Mouse (Mus musculus): ENCODE data around the gene Ttc23. TPM values are rescaled to one million over a fixed set of nuclear protein-coding genes. Genes with fewer than 3 reads are reported as not detected.
A peak's percentile ranks its signal among the peaks of the same experiment; 100 is the strongest.

The Ttc23 gene
- polyA plus RNA-seq, 1 experiment from 2014 or later, result 8.9 TPM

GRCm38 (mm10) chr7:67758858-67759628 lies 111.8 kb downstream of the Ttc23 start:
- peak; percentile 83 for ATAC-seq (replicated peaks)
- Histone ChIP-seq H3K36me3 (no peaks in the 10 kb centered on the region), H3K4me1 (peaks cover 10% of the 10 kb centered on the region), H3K9ac (replicated peaks) (peak overlapping the region; percentile 60), H3K9me3 (no peaks in the 10 kb centered on the region), H3K4me2 (replicated peaks) (peak overlapping the region; percentile 97), H3K27ac (replicated peaks) (peak overlapping the region; percentile 75), H3K4me3 (peak overlapping the region; percentile 57), H3K27me3 (peaks cover 11% of the 10 kb centered on the region; the same call in 1 of the 2 replicates)
- under 1% methylated on average over 92 of the region's 92 CpGs for WGBS

- peaks cover 10% of the 10 kb centered on the region for H3K4me1 ChIP-seq
- WGBS, result under 1% methylated on average over 37 of the region's 37 CpGs
Measured at GRCm38 (mm10) chr7:67759629-67759995, 112.4 kb downstream of the Ttc23 start, which contains the start of gene Synm. Gene Synm (minus strand): TSS chr7:67759742.

DNA sequence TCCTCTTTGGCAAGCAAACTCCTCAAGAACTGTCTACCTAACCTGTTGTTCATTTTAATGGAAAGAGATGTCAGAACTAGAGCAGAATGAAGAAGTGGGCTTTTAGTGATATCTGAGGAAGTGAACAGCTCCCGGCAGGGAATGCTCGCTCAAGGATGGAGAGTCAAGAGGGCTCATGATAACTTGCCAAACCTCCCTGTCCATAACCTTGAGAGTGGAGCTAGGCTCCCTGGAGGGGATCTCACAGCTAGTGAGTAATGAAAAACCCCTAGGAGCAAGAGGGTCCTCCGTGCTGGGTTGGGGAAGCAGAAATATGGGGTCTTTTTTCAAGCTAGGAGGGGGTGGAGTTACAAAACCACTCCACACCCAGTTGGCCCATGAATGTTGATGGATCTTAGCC lies 116.4 kb downstream of the Ttc23 start:
- Histone ChIP-seq H3K36me3 (no peaks in the 10 kb centered on the region), H3K4me3 (no peak overlapping the region), H3K27ac (replicated peaks) (no peak overlapping the region), H3K4me2 (replicated peaks) (no peak overlapping the region), H3K9ac (replicated peaks) (no peak overlapping the region), H3K27me3 (0 out of 2 replicates have a peak, but pooled peaks cover 4% of the 10 kb centered on the region), H3K9me3 (no peaks in the 10 kb centered on the region), H3K4me1 (peaks cover 6% of the 10 kb centered on the region)
- ATAC-seq (replicated peaks), result no peak
- 79% methylated on average over 3 of the region's 3 CpGs for WGBS

More at GRCm38 (mm10) chr7:67759629-67759995, 112.4 kb downstream of the Ttc23 start, which contains the start of gene Synm:
- peak within 1 kb of the TSS; percentile 75 for H3K27ac ChIP-seq (replicated peaks)
- peak within 1 kb of the TSS; percentile 60 for H3K9ac ChIP-seq (replicated peaks)
- no peaks in the 10 kb centered on the region for H3K36me3 ChIP-seq
- peaks cover 11% of the 10 kb centered on the region; the same call in 1 of the 2 replicates for H3K27me3 ChIP-seq
- peak; percentile 89 for ATAC-seq (replicated peaks)
- peak within 1 kb of the TSS; percentile 57 for H3K4me3 ChIP-seq
- peak within 1 kb of the TSS; percentile 97 for H3K4me2 ChIP-seq (replicated peaks)
- H3K9me3 ChIP-seq, result no peaks in the 10 kb centered on the region

- Histone ChIP-seq H3K9me3 (no peaks in the 10 kb centered on the region), H3K27ac (replicated peaks) (no peak overlapping the region), H3K4me2 (replicated peaks) (no peak overlapping the region), H3K9ac (replicated peaks) (no peak overlapping the region), H3K4me3 (no peak overlapping the region), H3K36me3 (no peaks in the 10 kb centered on the region), H3K27me3 (no peaks in the 10 kb centered on the region), H3K4me1 (no peaks in the 10 kb centered on the region)
- ATAC-seq (replicated peaks), result no peak
- 87% methylated on average over 3 of the region's 3 CpGs for WGBS
Measured at GRCm38 (mm10) chr7:67768125-67768524, 120.9 kb downstream of the Ttc23 start.

GRCm38 (mm10) chr7:67769487-67769886 lies 122.3 kb downstream of the Ttc23 start:
- Histone ChIP-seq H3K27ac (replicated peaks) (no peak overlapping the region), H3K9me3 (no peaks in the 10 kb centered on the region), H3K27me3 (no peaks in the 10 kb centered on the region), H3K36me3 (no peaks in the 10 kb centered on the region), H3K4me2 (replicated peaks) (no peak overlapping the region), H3K4me3 (no peak overlapping the region), H3K9ac (replicated peaks) (no peak overlapping the region), H3K4me1 (no peaks in the 10 kb centered on the region)
- 91% methylated on average over 5 of the region's 5 CpGs for WGBS
- no peak for ATAC-seq (replicated peaks)

DNA sequence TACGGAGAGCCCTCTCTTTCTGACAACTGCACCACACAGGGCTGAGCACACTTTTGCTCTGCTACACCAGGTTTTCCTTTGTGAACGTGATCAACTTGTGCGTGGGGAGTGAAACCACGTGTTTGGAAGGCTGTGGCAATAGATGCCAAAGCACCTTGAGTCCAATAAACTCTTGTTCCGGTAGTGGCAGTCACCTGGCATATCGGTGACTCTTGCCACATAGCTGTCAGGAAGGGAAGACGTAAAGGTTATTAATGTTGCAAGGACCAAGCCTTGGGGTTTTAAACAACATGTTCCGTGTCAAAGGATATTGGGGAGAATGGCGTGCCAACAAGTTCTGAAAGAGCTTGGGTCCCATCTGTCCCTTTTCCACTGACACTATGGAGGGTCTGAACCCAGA lies 125.0 kb downstream of the Ttc23 start:
- 96% methylated on average over 9 of the region's 9 CpGs for WGBS
- no peak overlapping the region for H3K9ac ChIP-seq (replicated peaks)
- no peak overlapping the region for H3K4me3 ChIP-seq
- no peaks in the 10 kb centered on the region for H3K27me3 ChIP-seq
- no peaks in the 10 kb centered on the region for H3K36me3 ChIP-seq
- no peaks in the 10 kb centered on the region for H3K4me1 ChIP-seq
- ATAC-seq (replicated peaks), result no peak
- no peak overlapping the region for H3K4me2 ChIP-seq (replicated peaks)
- no peak overlapping the region for H3K27ac ChIP-seq (replicated peaks)
- no peaks in the 10 kb centered on the region for H3K9me3 ChIP-seq

DNA sequence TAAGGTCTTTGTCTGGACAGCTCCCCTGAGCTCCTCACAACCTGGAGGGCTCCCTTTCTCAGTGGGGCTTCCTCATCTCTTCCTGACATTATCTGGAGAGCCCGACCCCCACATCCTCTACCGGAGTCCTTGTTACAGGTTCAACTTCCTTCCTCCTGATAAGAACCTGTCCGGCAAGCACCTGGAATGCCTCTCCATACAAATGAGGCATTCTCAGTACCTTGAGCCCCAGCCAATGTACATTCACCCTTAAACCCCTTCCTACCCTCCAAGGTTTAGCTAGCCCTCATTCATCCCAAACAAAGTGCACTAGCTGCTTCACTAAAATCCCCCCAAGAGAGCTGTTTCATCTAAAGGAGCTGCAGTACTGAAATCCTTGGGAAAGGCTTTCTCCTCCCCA lies 128.4 kb downstream of the Ttc23 start:
- Histone ChIP-seq H3K9me3 (no peaks in the 10 kb centered on the region), H3K27ac (replicated peaks) (no peak overlapping the region), H3K9ac (replicated peaks) (no peak overlapping the region), H3K4me2 (replicated peaks) (no peak overlapping the region), H3K36me3 (no peaks in the 10 kb centered on the region), H3K4me3 (no peak overlapping the region), H3K27me3 (no peaks in the 10 kb centered on the region), H3K4me1 (no peaks in the 10 kb centered on the region)
- no peak for ATAC-seq (replicated peaks)
- WGBS, result 82% methylated on average over 3 of the region's 3 CpGs

DNA sequence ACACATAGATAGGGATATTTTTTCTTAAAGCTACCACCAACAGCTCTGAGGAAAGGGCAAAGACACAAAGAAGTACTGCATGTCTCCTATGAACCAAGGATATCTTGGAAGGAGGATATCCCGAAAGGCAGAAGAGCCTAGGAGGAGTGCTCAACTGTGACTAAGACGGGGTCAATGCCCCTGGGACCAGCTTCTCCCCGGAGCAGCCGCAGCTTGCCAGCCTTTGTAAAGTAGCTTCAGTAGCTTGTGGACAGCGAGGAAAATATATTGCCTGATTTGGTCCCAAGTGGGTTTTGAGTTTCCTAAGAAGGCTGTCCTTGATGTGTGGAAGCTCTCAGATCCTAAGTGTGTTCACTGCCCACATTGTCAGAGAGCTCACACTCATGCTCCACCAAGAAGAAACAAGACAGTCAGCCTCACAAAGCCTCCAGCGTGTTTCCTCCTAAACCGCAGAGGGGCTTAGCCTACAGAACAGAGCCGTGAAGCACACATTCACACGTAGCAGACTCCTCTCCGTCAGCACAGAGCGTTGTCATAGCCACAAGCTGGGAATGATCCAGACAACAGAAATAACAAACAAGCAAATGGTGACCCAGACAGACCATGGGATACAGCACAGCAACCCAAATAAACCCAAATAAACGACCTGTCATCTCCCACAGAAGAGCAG lies 129.6 kb downstream of the Ttc23 start:
- no peaks in the 10 kb centered on the region for H3K36me3 ChIP-seq
- ATAC-seq (replicated peaks), result no peak
- H3K4me1 ChIP-seq, result no peaks in the 10 kb centered on the region
- 61% methylated on average over 12 of the region's 12 CpGs for WGBS
- H3K27ac ChIP-seq (replicated peaks), result no peak overlapping the region
- H3K9ac ChIP-seq (replicated peaks), result no peak overlapping the region
- H3K4me3 ChIP-seq, result no peak overlapping the region
- H3K27me3 ChIP-seq, result no peaks in the 10 kb centered on the region
- H3K9me3 ChIP-seq, result no peaks in the 10 kb centered on the region
- no peak overlapping the region for H3K4me2 ChIP-seq (replicated peaks)

DNA sequence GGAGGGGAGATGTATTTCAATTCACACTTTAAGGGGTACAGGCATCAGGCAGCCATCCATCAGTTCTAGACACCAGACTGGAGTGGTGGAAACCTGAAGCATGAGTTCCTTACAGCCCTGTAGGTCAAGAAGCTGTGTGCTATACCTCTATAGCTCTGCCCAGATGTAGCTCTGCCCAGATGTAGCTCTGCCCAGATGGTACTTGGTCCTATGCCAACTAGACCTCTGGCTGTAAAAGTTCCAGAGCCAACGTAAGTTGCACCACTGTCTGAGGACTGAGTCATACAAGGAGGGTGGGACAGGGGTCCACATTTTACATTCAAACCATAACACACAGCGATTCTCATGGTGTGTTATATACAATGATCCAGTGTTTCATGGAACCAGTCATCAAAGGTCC lies 140.7 kb downstream of the Ttc23 start:
- H3K9me3 ChIP-seq, result no peaks in the 10 kb centered on the region
- no peak for ATAC-seq (replicated peaks)
- H3K27me3 ChIP-seq, result no peaks in the 10 kb centered on the region
- H3K27ac ChIP-seq (replicated peaks), result no peak overlapping the region
- H3K36me3 ChIP-seq, result no peaks in the 10 kb centered on the region
- 72% methylated on average over 2 of the region's 2 CpGs for WGBS
- H3K4me2 ChIP-seq (replicated peaks), result no peak overlapping the region
- H3K4me1 ChIP-seq, result 0 out of 2 replicates have a peak, but pooled peaks cover 2% of the 10 kb centered on the region
- H3K9ac ChIP-seq (replicated peaks), result no peak overlapping the region
- H3K4me3 ChIP-seq, result no peak overlapping the region

DNA sequence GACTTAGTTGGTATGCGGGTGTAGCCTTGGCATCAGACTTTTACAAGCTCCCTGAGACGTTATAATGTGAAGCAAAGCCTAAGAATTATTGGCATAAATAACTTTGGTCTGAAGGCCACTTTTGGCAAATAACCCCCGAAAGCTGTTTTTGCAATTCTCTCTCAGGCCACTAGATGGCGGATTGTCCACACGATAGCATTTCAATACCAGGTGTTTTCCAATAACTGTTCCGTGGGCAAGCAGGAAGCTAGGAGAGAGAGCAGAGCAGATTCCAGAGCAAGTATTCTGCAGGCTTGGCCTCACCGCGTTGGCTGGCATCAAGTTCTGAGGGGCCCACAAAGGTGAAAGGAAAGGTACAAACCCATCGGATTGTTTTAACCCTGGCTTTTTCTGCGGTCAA lies 141.5 kb downstream of the Ttc23 start:
- ATAC-seq (replicated peaks), result peak; percentile 63; the same call in 1 of the 2 replicates
- Histone ChIP-seq H3K4me2 (replicated peaks) (no peak overlapping the region), H3K27ac (replicated peaks) (no peak overlapping the region), H3K4me3 (no peak overlapping the region), H3K27me3 (no peaks in the 10 kb centered on the region), H3K9ac (replicated peaks) (no peak overlapping the region), H3K4me1 (0 out of 2 replicates have a peak, but pooled peaks cover 2% of the 10 kb centered on the region), H3K36me3 (no peaks in the 10 kb centered on the region), H3K9me3 (no peaks in the 10 kb centered on the region)
- 14% methylated on average over 10 of the region's 10 CpGs for WGBS

DNA sequence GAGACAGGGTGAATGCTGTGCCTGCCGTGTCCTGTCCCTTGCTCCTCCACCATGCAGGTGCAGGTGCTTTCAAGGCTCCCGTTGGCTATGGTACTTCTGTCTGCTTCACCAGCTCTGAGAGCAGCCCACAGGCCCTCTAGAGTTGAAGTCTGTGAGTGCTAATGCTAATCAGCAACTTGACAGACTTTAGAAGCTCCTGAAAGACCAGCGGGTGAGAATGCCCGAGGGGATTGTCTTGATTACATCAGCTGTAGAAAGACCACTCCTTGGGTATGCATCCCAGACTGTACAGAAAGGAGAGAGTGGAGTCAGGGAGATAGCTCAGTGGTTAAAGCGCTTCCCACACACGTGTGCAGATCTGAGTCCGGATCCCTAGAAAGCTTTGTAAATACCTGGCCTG lies 144.0 kb downstream of the Ttc23 start:
- ATAC-seq (replicated peaks), result no peak
- WGBS, result 54% methylated on average over 7 of the region's 7 CpGs
- no peak overlapping the region for H3K9ac ChIP-seq (replicated peaks)

GRCm38 (mm10) chr7:67793449-67793848 lies 146.2 kb downstream of the Ttc23 start:
- ATAC-seq (replicated peaks), result no peak
- Histone ChIP-seq H3K4me2 (replicated peaks) (no peak overlapping the region), H3K4me3 (no peak overlapping the region), H3K27ac (replicated peaks) (no peak overlapping the region), H3K9me3 (no peaks in the 10 kb centered on the region), H3K36me3 (no peaks in the 10 kb centered on the region), H3K27me3 (no peaks in the 10 kb centered on the region), H3K4me1 (0 out of 2 replicates have a peak, but pooled peaks cover 2% of the 10 kb centered on the region), H3K9ac (replicated peaks) (no peak overlapping the region)
- WGBS, result 71% methylated on average over 7 of the region's 7 CpGs

More for the DNA sequence above, 144.0 kb downstream of the Ttc23 start:
- no peak overlapping the region for H3K4me3 ChIP-seq
- H3K9me3 ChIP-seq, result no peaks in the 10 kb centered on the region
- H3K27me3 ChIP-seq, result no peaks in the 10 kb centered on the region
- H3K36me3 ChIP-seq, result no peaks in the 10 kb centered on the region
- no peak overlapping the region for H3K4me2 ChIP-seq (replicated peaks)
- 0 out of 2 replicates have a peak, but pooled peaks cover 2% of the 10 kb centered on the region for H3K4me1 ChIP-seq
- no peak overlapping the region for H3K27ac ChIP-seq (replicated peaks)

All from forebrain, embryonic 15.5 days (tissue).